Mouse (Mus musculus) liver, adult 2 months (tissue): ENCODE measurements around the gene Ccnl2. TPM values are rescaled to one million over a fixed set of nuclear protein-coding genes. Genes with fewer than 3 reads are reported as not detected.

ENCODE experiments used
- DNase-seq: peaks from one replicate; pipeline ENCODE4 v3.0.0-alpha.2; 2011; ENCODE audit warnings: low read depth, low spot score; ENCODE audit errors: extremely low read depth
- H3K27ac ChIP-seq: fragments of 200-500 bp; replicated peaks from 2 replicates; pipeline ENCODE4 v1.5.1; 2012; ENCODE audit warnings: low read depth, mild to moderate bottlenecking, control low read depth, inconsistent platforms, low read length; ENCODE audit not compliant: insufficient read depth
- H3K27me3 ChIP-seq: fragments of 200-500 bp; 2 replicates; pipeline ENCODE4 v1.6.1; 2012; ENCODE audit warnings: mild to moderate bottlenecking, moderate library complexity, low read length, inconsistent platforms; ENCODE audit not compliant: control insufficient read depth, insufficient read depth
- H3K36me3 ChIP-seq: fragments of 200-500 bp; 2 replicates; pipeline ENCODE4 v1.6.1; 2012; ENCODE audit warnings: low read length, inconsistent platforms; ENCODE audit not compliant: control insufficient read depth, insufficient read depth
- H3K4me1 ChIP-seq: fragments of 200-500 bp; 2 replicates; pipeline ENCODE4 v1.6.1; 2011; ENCODE audit warnings: low read length; ENCODE audit not compliant: control insufficient read depth, insufficient read depth
- H3K4me3 ChIP-seq: fragments of 200-500 bp; 2 replicates; pipeline ENCODE4 v1.5.1; 2011; ENCODE audit warnings: low read depth, mild to moderate bottlenecking, control low read depth, low read length, moderate library complexity; ENCODE audit not compliant: insufficient read depth
- H3K79me2 ChIP-seq: fragments of 200-500 bp; 2 replicates; pipeline ENCODE4 v1.6.1; 2012; ENCODE audit warnings: inconsistent platforms, mild to moderate bottlenecking, low read length, moderate library complexity; ENCODE audit not compliant: control insufficient read depth, insufficient read depth
- H3K9ac ChIP-seq: fragments of 200-500 bp; 2 replicates; pipeline ENCODE4 v1.6.1; 2012; ENCODE audit warnings: low read depth, mild to moderate bottlenecking, control low read depth, inconsistent platforms, low read length
- CTCF ChIP-seq: fragments of 200-500 bp; IDR thresholded peaks from 2 replicates; pipeline ENCODE4 v1.5.1; 2011; ENCODE audit warnings: low read depth, low read length, control low read depth
- POLR2A ChIP-seq: fragments of 200-500 bp; IDR thresholded peaks from 2 replicates; pipeline ENCODE4 v1.6.1; 2011; ENCODE audit warnings: low read length, control low read depth; ENCODE audit not compliant: insufficient read depth; ENCODE audit errors: extremely low read depth
- WGBS: fragments of 180-500 bp; shearing (Covaris S2); methylation state at CpG from one replicate; pipeline ENCODE4 v1.1.7; 2018; 5-methylcytosine and 5-hydroxymethylcytosine counted together
- polyA plus RNA-seq: library from polyadenylated mRNA; depleted of rRNA; stranded (reverse); fragments of >200 nt; gene quantifications from 2 replicates; pipeline ENCODE4 v1.2.3, GENCODE M21; 2012; rRNA removed
- total RNA-seq: library from RNA; depleted of rRNA; stranded (reverse); fragments of >200 nt; gene quantifications from 2 replicates; pipeline ENCODE4 v1.2.3, GENCODE M21; 2014; rRNA removed

Gene Ccnl2
- total and polyA plus RNA-seq, 2 experiments: 56.1 to 61.8 TPM

GRCm38 (mm10) chr4:155869317-155870033 lies 57.2 kb downstream of the Ccnl2 start, which contains the start of the genes Cptp and Ints11:
Gene Cptp, minus strand, starts transcription at chr4:155869440.
Gene Ints11, plus strand, starts transcription at chr4:155869546.
- peak within 1 kb of the TSS; percentile 79 for H3K9ac ChIP-seq
- H3K4me1 ChIP-seq: peaks cover 10% of the 10 kb centered on the region
- TF ChIP-seq CTCF (peak; percentile 39), POLR2A (peak; percentile 61)
- H3K4me3 ChIP-seq: peak within 1 kb of the TSS; percentile 90
- H3K79me2 ChIP-seq: peaks cover 4% of the 10 kb centered on the region; the same call in 1 of the 2 replicates
- H3K27me3 ChIP-seq: no peaks in the 10 kb centered on the region
- DNase-seq: peak; percentile 84
- H3K27ac ChIP-seq: peak within 1 kb of the TSS; percentile 30
- under 1% methylated on average over 63 of the region's 63 CpGs for WGBS
- H3K36me3 ChIP-seq: peaks cover 5% of the 10 kb centered on the region; the same call in 1 of the 2 replicates

DNA sequence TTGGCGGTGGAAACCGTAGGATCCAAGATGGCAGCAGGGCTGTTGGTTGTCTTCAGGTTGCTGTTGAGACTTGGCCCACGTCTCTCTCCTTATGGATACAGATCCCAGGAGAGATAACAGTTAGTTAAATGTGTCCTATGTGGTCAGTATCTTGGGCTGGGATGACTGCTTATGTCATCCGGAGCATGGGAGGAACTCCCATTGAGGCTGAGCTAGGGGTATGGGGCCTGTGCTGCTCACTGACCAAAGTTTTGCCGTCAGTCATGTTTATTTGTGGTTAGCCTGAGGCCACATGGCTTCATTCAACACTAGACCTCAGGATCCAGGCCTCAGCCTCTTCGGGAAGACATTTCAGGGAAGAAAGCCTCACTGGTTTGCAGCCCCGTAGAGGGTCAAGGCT lies 59.1 kb downstream of the Ccnl2 start:
- Histone ChIP-seq H3K79me2 (peaks cover 6% of the 10 kb centered on the region; the same call in 1 of the 2 replicates), H3K27me3 (no peaks in the 10 kb centered on the region), H3K27ac (no peak overlapping the region), H3K4me3 (no peak overlapping the region), H3K4me1 (peaks cover 10% of the 10 kb centered on the region), H3K36me3 (peaks cover 10% of the 10 kb centered on the region), H3K9ac (no peak overlapping the region)
- DNase-seq: no peak
- no peak for TF ChIP-seq CTCF
- TF ChIP-seq POLR2A: no peak
- WGBS: 76% methylated on average over 7 of the region's 7 CpGs

Other genes with a start within 250 kb of the Ccnl2 start
- 63.5 and 65.6 TPM in 2 replicates for gene Slc35e2, start 211.1 kb upstream of the Ccnl2 start, total RNA-seq
- 18.5 and 19.8 TPM in 2 replicates for gene Slc35e2, start 211.1 kb upstream of the Ccnl2 start, polyA plus RNA-seq
- 8.5 and 11.2 TPM in 2 replicates for gene Cdk11b, start 187.6 kb upstream of the Ccnl2 start, total RNA-seq
- gene Cdk11b, start 187.6 kb upstream of the Ccnl2 start, polyA plus RNA-seq: 8.8 and 10.6 TPM in 2 replicates
- not detected in 2 replicates for gene Gm10563, start 167.1 kb upstream of the Ccnl2 start, total RNA-seq
- gene Gm10563, start 167.1 kb upstream of the Ccnl2 start, polyA plus RNA-seq: not detected in 2 replicates
- 1.7 and 1.8 TPM in 2 replicates for gene Mmp23, start 159.1 kb upstream of the Ccnl2 start, total RNA-seq
- 2.7 and 3.0 TPM in 2 replicates for gene Mmp23, start 159.1 kb upstream of the Ccnl2 start, polyA plus RNA-seq
- 16.4 and 19.0 TPM in 2 replicates for gene Mib2, start 143.3 kb upstream of the Ccnl2 start, total RNA-seq
- 32.2 and 35.8 TPM in 2 replicates for gene Mib2, start 143.3 kb upstream of the Ccnl2 start, polyA plus RNA-seq
- 0.37 and 0.54 TPM in 2 replicates for gene Fndc10, start 118.1 kb upstream of the Ccnl2 start, total RNA-seq
- 0.77 and 1.2 TPM in 2 replicates for gene Fndc10, start 118.1 kb upstream of the Ccnl2 start, polyA plus RNA-seq
- gene Ssu72, start 107.7 kb upstream of the Ccnl2 start, total RNA-seq: 99.5 and 108 TPM in 2 replicates
- 78.8 and 79.3 TPM in 2 replicates for gene Ssu72, start 107.7 kb upstream of the Ccnl2 start, polyA plus RNA-seq
- under 0.01 and 0.20 TPM in 2 replicates for gene Tmem240, start 77.7 kb upstream of the Ccnl2 start, total RNA-seq
- 0.07 and 0.20 TPM in 2 replicates for gene Tmem240, start 77.7 kb upstream of the Ccnl2 start, polyA plus RNA-seq
- 54.5 and 71.8 TPM in 2 replicates for gene Atad3a, start 51.4 kb upstream of the Ccnl2 start, total RNA-seq
- 83.0 and 129 TPM in 2 replicates for gene Atad3a, start 51.4 kb upstream of the Ccnl2 start, polyA plus RNA-seq
- gene Vwa1, start 37.8 kb upstream of the Ccnl2 start, total RNA-seq: 0.46 and 0.47 TPM in 2 replicates
- 0.32 and 0.56 TPM in 2 replicates for gene Vwa1, start 37.8 kb upstream of the Ccnl2 start, polyA plus RNA-seq
- 0.74 and 0.87 TPM in 2 replicates for gene Tmem88b, start 26.6 kb upstream of the Ccnl2 start, total RNA-seq
- gene Tmem88b, start 26.6 kb upstream of the Ccnl2 start, polyA plus RNA-seq: 1.3 and 1.9 TPM in 2 replicates
- gene Ankrd65, start 22.1 kb upstream of the Ccnl2 start, total RNA-seq: not detected in 2 replicates
- gene Ankrd65, start 22.1 kb upstream of the Ccnl2 start, polyA plus RNA-seq: not detected in 2 replicates
- 72.4 and 73.0 TPM in 2 replicates for gene Mrpl20, start 9.6 kb upstream of the Ccnl2 start, total RNA-seq
- 29.7 and 37.4 TPM in 2 replicates for gene Mrpl20, start 9.6 kb upstream of the Ccnl2 start, polyA plus RNA-seq
- 140 and 151 TPM in 2 replicates for gene Aurkaip1, start 18.8 kb downstream of the Ccnl2 start, total RNA-seq
- gene Aurkaip1, start 18.8 kb downstream of the Ccnl2 start, polyA plus RNA-seq: 141 and 154 TPM in 2 replicates
- gene Mxra8, start 27.2 kb downstream of the Ccnl2 start, total RNA-seq: 7.5 and 8.8 TPM in 2 replicates
- gene Mxra8, start 27.2 kb downstream of the Ccnl2 start, polyA plus RNA-seq: 15.4 and 17.2 TPM in 2 replicates
- gene Dvl1, start 34.9 kb downstream of the Ccnl2 start, total RNA-seq: 40.5 and 44.6 TPM in 2 replicates
- gene Dvl1, start 34.9 kb downstream of the Ccnl2 start, polyA plus RNA-seq: 101 and 162 TPM in 2 replicates
- 0.37 and 0.47 TPM in 2 replicates for gene Tas1r3, start 50.9 kb downstream of the Ccnl2 start, total RNA-seq
- 0.12 and 0.35 TPM in 2 replicates for gene Tas1r3, start 50.9 kb downstream of the Ccnl2 start, polyA plus RNA-seq
- 5.7 and 7.5 TPM in 2 replicates for gene Cptp, start 57.0 kb downstream of the Ccnl2 start, total RNA-seq
- gene Cptp, start 57.0 kb downstream of the Ccnl2 start, polyA plus RNA-seq: 32.1 and 48.6 TPM in 2 replicates
- gene Ints11, start 57.1 kb downstream of the Ccnl2 start, total RNA-seq: 13.6 and 18.8 TPM in 2 replicates
- gene Ints11, start 57.1 kb downstream of the Ccnl2 start, polyA plus RNA-seq: 15.8 and 20.9 TPM in 2 replicates
- 13.6 and 15.5 TPM in 2 replicates for gene Pusl1, start 79.3 kb downstream of the Ccnl2 start, total RNA-seq
- gene Pusl1, start 79.3 kb downstream of the Ccnl2 start, polyA plus RNA-seq: 33.5 and 35.0 TPM in 2 replicates
- gene Acap3, start 79.3 kb downstream of the Ccnl2 start, total RNA-seq: 2.5 and 3.4 TPM in 2 replicates
- gene Acap3, start 79.3 kb downstream of the Ccnl2 start, polyA plus RNA-seq: 4.9 and 6.9 TPM in 2 replicates
- 21.6 and 27.6 TPM in 2 replicates for gene Ube2j2, start 131.3 kb downstream of the Ccnl2 start, total RNA-seq
- 43.4 and 46.1 TPM in 2 replicates for gene Ube2j2, start 131.3 kb downstream of the Ccnl2 start, polyA plus RNA-seq
- gene C1qtnf12, start 149.8 kb downstream of the Ccnl2 start, total RNA-seq: 1.8 and 2.1 TPM in 2 replicates
- 2.6 and 3.3 TPM in 2 replicates for gene C1qtnf12, start 149.8 kb downstream of the Ccnl2 start, polyA plus RNA-seq
- gene B3galt6, start 180.2 kb downstream of the Ccnl2 start, total RNA-seq: 2.8 TPM in 2 replicates
- 2.5 and 2.6 TPM in 2 replicates for gene B3galt6, start 180.2 kb downstream of the Ccnl2 start, polyA plus RNA-seq
- gene Sdf4, start 180.4 kb downstream of the Ccnl2 start, total RNA-seq: 141 and 156 TPM in 2 replicates
- gene Sdf4, start 180.4 kb downstream of the Ccnl2 start, polyA plus RNA-seq: 34.9 and 37.2 TPM in 2 replicates
- 0.65 and 0.67 TPM in 2 replicates for gene Tnfrsf4, start 201.4 kb downstream of the Ccnl2 start, total RNA-seq
- 0.83 and 2.5 TPM in 2 replicates for gene Tnfrsf4, start 201.4 kb downstream of the Ccnl2 start, polyA plus RNA-seq
- gene Tnfrsf18, start 213.7 kb downstream of the Ccnl2 start, total RNA-seq: 0.94 TPM in 1 of 2 replicates, not detected in the other
- 0.41 and 0.81 TPM in 2 replicates for gene Tnfrsf18, start 213.7 kb downstream of the Ccnl2 start, polyA plus RNA-seq
- 0.37 TPM in 1 of 2 replicates, not detected in the other for gene Ttll10, start 246.9 kb downstream of the Ccnl2 start, total RNA-seq
- gene Ttll10, start 246.9 kb downstream of the Ccnl2 start, polyA plus RNA-seq: 0.11 and 0.12 TPM in 2 replicates